Mouse (Mus musculus) midbrain, embryonic 13.5 days (tissue): ENCODE data around the gene Mad1l1. TPM values are rescaled to one million over a fixed set of nuclear protein-coding genes. Genes with fewer than 3 reads are reported as not detected.
A peak's percentile ranks its signal among the peaks of the same experiment; 100 is the strongest.

Source experiments
- ATAC-seq: fragments of 200-750 bp; cut with Nextera tagmentation; 2 replicates; pipeline ENCODE4 v1.8.0; 2017; ENCODE audit warnings: mild to moderate bottlenecking, moderate TSS enrichment, moderate library complexity
- H3K27ac ChIP-seq: fragments of 300-500 bp; sonication (generic); 2 replicates; pipeline ENCODE4 v1.5.1; 2015; ENCODE audit warnings: inconsistent platforms, mild to moderate bottlenecking, moderate library complexity
- H3K27me3 ChIP-seq: fragments of 300-500 bp; sonication (generic); 2 replicates; pipeline ENCODE4 v1.6.1; 2015; ENCODE audit warnings: mild to moderate bottlenecking, inconsistent platforms
- H3K36me3 ChIP-seq: fragments of 300-500 bp; sonication (generic); 2 replicates; pipeline ENCODE4 v1.6.1; 2015; ENCODE audit warnings: mild to moderate bottlenecking, inconsistent platforms
- H3K4me1 ChIP-seq: fragments of 300-500 bp; sonication (generic); replicated peaks from 2 replicates; pipeline ENCODE4 v1.6.1; 2015; ENCODE audit warnings: inconsistent platforms
- H3K4me2 ChIP-seq: fragments of 300-500 bp; sonication (generic); replicated peaks from 2 replicates; pipeline ENCODE4 v1.6.1; 2015; ENCODE audit warnings: moderate library complexity, mild to moderate bottlenecking, inconsistent platforms
- H3K4me3 ChIP-seq: fragments of 300-500 bp; sonication (generic); replicated peaks from 2 replicates; pipeline ENCODE4 v1.5.1; 2015; ENCODE audit warnings: mild to moderate bottlenecking, inconsistent platforms
- H3K9ac ChIP-seq: fragments of 300-500 bp; sonication (generic); replicated peaks from 2 replicates; pipeline ENCODE4 v1.6.1; 2015; ENCODE audit warnings: mild to moderate bottlenecking, inconsistent platforms
- H3K9me3 ChIP-seq: fragments of 300-500 bp; sonication (generic); 2 replicates; pipeline ENCODE4 v1.6.1; 2016; ENCODE audit warnings: mild to moderate bottlenecking, inconsistent platforms
- WGBS: fragments of 180-500 bp; shearing (Covaris S2); methylation state at CpG from one replicate; pipeline ENCODE4 v1.1.7; 2015; 5-methylcytosine and 5-hydroxymethylcytosine counted together
- polyA plus RNA-seq: library from polyadenylated mRNA; unstranded; fragments of >200 nt; fragmentation: Nextera tagmentation; extraction: Ambion mirVana; gene quantifications from 2 replicates; pipeline ENCODE4 v1.2.1, GENCODE M21; 2015

Mad1l1 gene
- polyA plus RNA-seq, 1 experiment from 2014 or later: 39.7 TPM

DNA sequence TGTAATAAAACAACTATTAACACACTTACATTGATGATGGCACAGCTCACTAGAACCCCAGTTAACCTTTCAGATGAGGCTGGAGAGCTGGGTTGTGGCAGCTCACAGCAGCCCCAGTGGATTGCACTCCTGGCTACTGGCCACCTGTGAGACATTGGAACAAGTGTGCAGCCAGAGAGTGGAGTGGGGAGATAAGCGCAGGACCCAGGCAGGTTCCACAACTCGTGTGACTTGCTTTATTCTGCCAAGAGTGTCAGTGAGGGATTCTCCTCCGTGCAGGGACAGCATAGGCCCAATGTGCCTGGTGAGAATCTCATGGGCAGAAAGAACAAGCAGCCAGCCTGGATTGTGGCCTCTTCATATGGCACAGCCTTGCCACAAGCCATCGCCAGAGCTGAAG lies 180.0 kb downstream of the Mad1l1 start:
- Histone ChIP-seq H3K9me3 (no peaks in the 10 kb centered on the region), H3K4me2 (no peak overlapping the region), H3K36me3 (no peaks in the 10 kb centered on the region), H3K9ac (no peak overlapping the region), H3K4me1 (no peaks in the 10 kb centered on the region), H3K27me3 (no peaks in the 10 kb centered on the region), H3K4me3 (no peak overlapping the region), H3K27ac (no peak overlapping the region)
- WGBS: 91% methylated on average over 4 of the region's 4 CpGs
- no peak for ATAC-seq

DNA sequence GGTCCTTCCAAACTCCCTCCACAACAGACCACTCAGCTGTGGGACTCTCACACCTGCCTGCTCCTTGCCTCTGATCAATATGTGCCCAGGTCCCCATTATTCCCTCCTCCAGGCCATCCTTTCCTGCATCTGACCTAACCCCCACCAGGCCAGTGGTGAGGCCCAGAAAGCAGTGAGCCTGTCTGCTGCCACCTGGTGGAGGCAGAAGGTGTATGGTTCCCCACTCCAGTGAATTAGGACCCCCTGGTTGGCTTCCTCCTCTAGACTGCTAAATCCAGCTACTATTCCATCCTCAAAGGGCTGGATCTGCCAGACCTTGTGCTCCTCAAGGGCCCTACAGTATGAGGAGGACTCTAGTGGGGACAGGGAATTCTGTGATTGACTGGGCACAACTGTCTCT lies 181.1 kb downstream of the Mad1l1 start:
- Histone ChIP-seq H3K36me3 (peaks cover 6% of the 10 kb centered on the region; the same call in 1 of the 2 replicates), H3K9me3 (no peaks in the 10 kb centered on the region), H3K27ac (no peak overlapping the region), H3K4me3 (no peak overlapping the region), H3K27me3 (no peaks in the 10 kb centered on the region), H3K4me2 (no peak overlapping the region), H3K4me1 (no peaks in the 10 kb centered on the region), H3K9ac (no peak overlapping the region)
- ATAC-seq: peak; percentile 56; the same call in 1 of the 2 replicates

DNA sequence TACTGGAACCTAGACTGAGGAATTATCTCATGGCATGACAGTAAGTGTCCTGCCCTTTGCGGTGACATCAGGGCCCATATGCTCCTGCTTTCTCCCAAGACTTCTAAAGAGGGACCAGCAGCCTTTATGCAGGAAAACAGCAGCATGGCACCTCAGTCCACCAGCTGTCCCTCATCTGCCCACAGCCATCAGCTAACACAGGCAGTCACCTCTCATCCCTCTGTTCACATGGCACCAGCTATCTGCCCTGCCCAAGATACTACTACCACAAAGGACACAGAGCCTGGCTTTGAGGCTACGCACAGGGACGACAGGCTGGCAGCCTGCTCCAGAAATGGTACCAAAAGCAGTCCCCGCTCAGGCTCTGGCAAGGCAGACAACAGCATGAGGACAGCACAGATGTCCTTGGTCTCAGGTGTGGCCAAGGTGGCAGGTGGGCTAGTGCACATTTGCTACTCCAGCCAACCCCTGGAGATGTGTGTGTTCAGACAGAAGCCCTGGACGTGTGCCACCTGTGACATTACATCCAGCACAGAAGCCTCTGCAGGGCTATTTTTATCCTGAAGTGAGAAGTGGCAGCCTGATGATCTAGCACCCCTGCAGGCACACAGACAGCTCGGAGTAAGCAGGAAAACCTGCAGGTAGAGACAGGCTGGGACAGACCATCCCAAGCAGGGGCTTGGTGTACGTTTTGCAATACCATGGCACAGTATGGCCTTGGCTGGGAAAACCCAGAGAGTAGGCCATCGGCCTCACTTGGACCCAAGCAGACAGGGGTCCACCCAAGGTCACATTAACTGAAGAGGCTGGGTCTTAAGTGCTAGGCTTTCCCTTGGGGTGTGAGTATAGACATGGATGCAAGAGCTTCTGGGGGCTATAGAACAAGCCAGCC lies 185.4 kb downstream of the Mad1l1 start:
- Histone ChIP-seq H3K4me1 (no peaks in the 10 kb centered on the region), H3K36me3 (peaks cover 6% of the 10 kb centered on the region; the same call in 1 of the 2 replicates), H3K4me2 (no peak overlapping the region), H3K4me3 (no peak overlapping the region), H3K27ac (no peak overlapping the region), H3K9ac (no peak overlapping the region), H3K9me3 (no peaks in the 10 kb centered on the region), H3K27me3 (no peaks in the 10 kb centered on the region)
- WGBS: 88% methylated on average over 8 of the region's 8 CpGs
- no peak for ATAC-seq

DNA sequence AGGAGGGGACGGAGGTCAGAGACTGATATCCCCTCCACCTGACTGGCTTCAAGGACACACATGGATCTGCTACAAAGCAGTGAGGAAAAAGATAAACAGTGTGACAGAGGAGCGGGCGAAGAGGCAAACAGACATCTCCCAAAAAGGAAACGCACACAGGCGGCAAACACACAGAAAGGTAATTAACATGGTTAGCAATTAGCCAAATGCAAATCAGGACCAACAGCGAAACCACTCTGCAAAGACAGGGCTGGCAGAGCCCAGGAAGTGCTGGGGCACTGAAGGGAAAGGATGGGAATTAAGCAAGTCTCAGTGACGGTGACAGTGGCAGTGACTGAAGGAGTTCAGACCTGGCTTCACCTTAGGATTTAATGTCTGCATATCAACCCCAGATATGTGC lies 187.3 kb downstream of the Mad1l1 start:
- H3K4me1 ChIP-seq: peaks cover 4% of the 10 kb centered on the region
- no peaks in the 10 kb centered on the region for H3K27me3 ChIP-seq
- H3K36me3 ChIP-seq: peaks cover 6% of the 10 kb centered on the region; the same call in 1 of the 2 replicates
- H3K27ac ChIP-seq: no peak overlapping the region
- no peak overlapping the region for H3K9ac ChIP-seq
- no peaks in the 10 kb centered on the region for H3K9me3 ChIP-seq
- H3K4me2 ChIP-seq: no peak overlapping the region
- H3K4me3 ChIP-seq: no peak overlapping the region
- 84% methylated on average over 7 of the region's 7 CpGs for WGBS
- no peak for ATAC-seq

DNA sequence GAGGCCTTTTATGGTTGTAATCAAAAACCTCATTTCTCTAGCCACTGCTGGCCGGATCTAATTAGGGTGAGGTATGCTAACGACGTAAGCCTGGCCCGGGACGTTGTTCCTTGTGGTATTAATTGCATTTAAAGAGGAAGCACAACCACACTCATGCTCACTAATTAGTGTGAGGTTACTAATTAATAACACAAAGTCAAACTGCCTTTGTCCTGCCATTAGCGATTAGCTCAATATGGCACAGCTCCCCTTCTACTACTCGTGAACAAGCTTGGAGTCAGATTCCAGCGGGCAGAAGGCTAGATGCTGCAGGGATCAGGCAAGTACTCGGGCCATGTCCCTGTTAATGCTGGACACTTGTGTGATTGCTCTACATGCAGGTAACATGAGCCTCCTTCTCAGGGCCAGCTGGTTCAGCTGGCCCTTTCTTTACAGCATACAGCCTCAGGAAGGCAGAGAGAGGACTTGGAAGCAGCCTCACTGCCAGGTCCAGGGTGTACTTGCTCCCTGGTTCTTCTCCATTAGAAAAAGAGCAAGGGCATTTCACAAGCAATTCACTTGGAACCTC lies 192.9 kb downstream of the Mad1l1 start:
- Histone ChIP-seq H3K4me2 (no peak overlapping the region), H3K27ac (peak overlapping the region; percentile 27; the same call in 1 of the 2 replicates), H3K9ac (no peak overlapping the region), H3K4me3 (no peak overlapping the region), H3K4me1 (peaks cover 15% of the 10 kb centered on the region), H3K9me3 (no peaks in the 10 kb centered on the region), H3K36me3 (no peaks in the 10 kb centered on the region), H3K27me3 (no peaks in the 10 kb centered on the region)
- WGBS: 51% methylated on average over 9 of the region's 9 CpGs
- ATAC-seq: no peak

DNA sequence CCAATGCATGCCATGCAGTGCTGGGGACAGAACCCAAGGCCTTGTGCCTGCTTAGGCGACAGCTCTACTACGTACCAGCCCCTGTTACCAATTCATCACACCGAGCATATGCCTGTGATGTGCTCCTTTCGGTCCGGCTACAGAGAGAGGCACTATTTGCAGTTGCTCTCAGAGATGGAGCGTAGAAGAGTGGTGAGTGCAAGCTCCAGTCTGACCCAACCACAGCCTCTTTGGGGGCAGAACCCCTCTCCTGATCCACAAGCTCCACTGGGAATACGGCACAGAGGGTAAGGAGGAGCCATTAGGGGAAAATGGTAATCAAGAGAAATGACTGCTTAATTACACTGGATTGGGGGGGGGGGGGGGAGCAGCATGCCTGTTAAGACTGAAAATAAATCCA lies 193.4 kb downstream of the Mad1l1 start:
- Histone ChIP-seq H3K4me2 (no peak overlapping the region), H3K36me3 (no peaks in the 10 kb centered on the region), H3K27me3 (no peaks in the 10 kb centered on the region), H3K4me3 (no peak overlapping the region), H3K27ac (peak overlapping the region; percentile 11; the same call in 1 of the 2 replicates), H3K9me3 (no peaks in the 10 kb centered on the region), H3K4me1 (peaks cover 20% of the 10 kb centered on the region), H3K9ac (no peak overlapping the region)
- ATAC-seq: no peak
- WGBS: 86% methylated on average over 7 of the region's 7 CpGs

DNA sequence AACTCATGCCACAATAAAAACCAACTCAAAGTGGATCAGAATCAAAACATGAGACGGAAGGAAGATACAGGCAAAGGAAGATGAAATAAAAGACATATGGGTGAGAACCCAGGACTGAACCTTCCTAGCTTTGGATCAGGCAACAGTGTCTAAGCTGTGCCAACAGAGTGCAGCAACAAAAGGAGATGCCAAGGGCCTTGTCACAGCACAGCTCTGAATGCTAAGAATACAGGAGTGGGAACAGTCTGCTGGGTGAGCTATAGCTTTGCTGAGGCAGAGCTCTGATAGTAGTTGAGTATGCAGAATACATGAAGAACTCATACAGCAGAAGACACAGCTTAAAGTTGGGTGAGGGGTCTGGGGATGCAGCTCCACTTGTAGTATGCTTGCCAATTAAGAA lies 196.7 kb downstream of the Mad1l1 start:
- WGBS: 97% methylated on average over 1 of the region's 1 CpGs
- H3K9me3 ChIP-seq: no peaks in the 10 kb centered on the region
- H3K4me2 ChIP-seq: no peak overlapping the region
- no peaks in the 10 kb centered on the region for H3K27me3 ChIP-seq
- H3K27ac ChIP-seq: no peak overlapping the region
- H3K36me3 ChIP-seq: no peaks in the 10 kb centered on the region
- H3K4me1 ChIP-seq: peaks cover 36% of the 10 kb centered on the region
- H3K9ac ChIP-seq: no peak overlapping the region
- ATAC-seq: no peak
- H3K4me3 ChIP-seq: no peak overlapping the region

DNA sequence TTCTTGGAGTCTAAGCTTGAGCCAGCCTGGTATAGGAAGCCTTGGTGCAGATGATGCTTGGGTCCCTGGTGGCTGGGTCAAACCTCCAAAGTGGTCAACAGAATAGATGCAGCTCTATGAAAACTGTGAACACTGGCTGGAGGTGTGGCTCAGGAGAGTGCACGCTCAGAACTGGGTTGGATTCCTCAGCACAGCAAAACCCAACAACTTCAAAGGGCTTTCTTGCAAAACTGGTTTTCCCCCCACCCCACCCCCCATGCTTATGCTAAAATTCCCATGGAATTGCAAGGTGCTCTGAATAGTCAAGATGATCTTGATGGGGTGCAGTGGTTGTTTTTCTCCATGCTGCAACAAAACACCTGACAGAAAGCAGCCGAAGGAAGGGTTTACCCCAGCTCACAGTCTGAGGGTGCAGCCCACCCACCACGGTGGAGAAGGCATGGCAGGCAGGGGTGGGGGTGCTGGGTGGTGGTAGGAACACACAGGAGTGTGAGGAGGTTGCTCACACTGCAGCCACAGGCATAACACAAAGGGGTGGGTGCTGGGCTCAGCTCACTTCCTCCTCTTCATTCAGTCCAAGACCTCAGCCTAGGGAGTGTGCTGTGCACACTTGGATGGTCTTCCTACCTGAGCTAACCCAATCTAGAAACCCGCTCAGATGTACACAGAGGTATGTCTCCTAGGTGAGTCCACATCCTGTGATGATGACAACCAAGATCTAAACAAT lies 197.5 kb downstream of the Mad1l1 start:
- Histone ChIP-seq H3K9me3 (no peaks in the 10 kb centered on the region), H3K27ac (no peak overlapping the region), H3K4me1 (peaks cover 34% of the 10 kb centered on the region), H3K36me3 (no peaks in the 10 kb centered on the region), H3K27me3 (no peaks in the 10 kb centered on the region), H3K9ac (no peak overlapping the region), H3K4me3 (no peak overlapping the region), H3K4me2 (no peak overlapping the region)
- ATAC-seq: no peak
- WGBS: 79% methylated on average over 4 of the region's 4 CpGs

DNA sequence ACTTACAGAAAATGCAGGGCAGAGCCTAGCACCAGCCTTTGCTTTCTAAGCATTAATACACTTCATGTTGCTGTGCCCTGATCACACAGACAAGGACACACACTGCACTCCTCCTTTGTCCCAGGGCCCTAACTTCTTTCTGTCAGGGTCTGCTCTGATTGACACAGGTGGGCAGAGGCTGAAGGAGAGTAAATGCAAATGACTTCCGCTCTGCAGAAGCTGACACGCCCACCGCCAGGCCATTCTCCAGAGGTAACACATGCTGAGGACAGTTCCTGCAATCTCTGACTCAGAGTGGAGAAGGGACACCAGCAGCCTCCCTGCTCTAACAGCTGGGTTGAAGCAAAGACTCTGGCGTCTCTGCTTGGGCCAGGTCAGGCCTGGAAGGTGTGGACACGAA lies 198.2 kb downstream of the Mad1l1 start:
- Histone ChIP-seq H3K4me1 (peaks cover 33% of the 10 kb centered on the region), H3K4me2 (no peak overlapping the region), H3K4me3 (no peak overlapping the region), H3K36me3 (no peaks in the 10 kb centered on the region), H3K27me3 (no peaks in the 10 kb centered on the region), H3K27ac (no peak overlapping the region), H3K9me3 (no peaks in the 10 kb centered on the region), H3K9ac (no peak overlapping the region)
- no peak for ATAC-seq
- WGBS: 45% methylated on average over 5 of the region's 5 CpGs

DNA sequence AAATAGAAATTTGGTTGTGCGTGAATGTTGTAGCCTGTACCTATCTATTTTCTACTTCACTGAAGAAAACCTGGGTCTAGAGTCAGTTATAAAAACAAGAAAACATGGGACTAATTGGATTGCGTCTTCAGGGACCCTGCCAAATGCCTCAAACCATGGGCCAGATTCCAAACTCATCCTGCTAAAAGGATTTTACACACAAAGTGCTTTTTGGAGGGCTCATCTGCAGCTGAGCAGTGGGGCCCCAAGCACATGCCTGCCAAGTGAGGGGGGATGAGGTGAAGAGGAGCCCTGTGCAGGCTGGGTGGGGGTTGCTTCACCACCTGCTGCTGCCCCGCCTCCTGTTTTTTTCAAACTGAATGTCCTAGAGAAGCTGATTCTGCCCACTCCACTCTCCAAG lies 199.4 kb downstream of the Mad1l1 start:
- H3K27ac ChIP-seq: 0 out of 2 replicates have a peak overlapping the region, but pooled peaks have one; percentile 27

DNA sequence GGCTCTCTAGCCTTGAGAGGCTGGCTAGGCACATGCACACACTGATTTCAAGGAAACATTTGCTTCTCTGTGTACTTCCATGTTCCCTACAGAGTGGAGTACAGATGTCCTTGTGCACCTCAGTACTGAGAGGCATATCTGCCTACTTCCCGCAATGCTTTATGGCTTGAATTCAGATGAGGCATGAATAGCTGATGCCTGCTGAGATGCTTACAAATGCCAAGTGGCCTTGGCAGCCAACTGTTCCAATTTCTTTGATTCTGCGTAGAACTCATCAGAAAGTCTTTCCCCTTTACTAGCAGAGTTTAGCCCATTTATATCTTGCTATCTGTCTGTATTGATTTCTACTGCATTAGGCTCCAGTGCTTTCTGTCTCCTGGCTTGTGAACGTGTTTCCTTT lies 202.4 kb downstream of the Mad1l1 start:
- WGBS: 75% methylated on average over 3 of the region's 3 CpGs
- Histone ChIP-seq H3K27ac (no peak overlapping the region), H3K36me3 (no peaks in the 10 kb centered on the region), H3K9me3 (no peaks in the 10 kb centered on the region), H3K4me3 (no peak overlapping the region), H3K27me3 (no peaks in the 10 kb centered on the region), H3K4me1 (peaks cover 52% of the 10 kb centered on the region), H3K9ac (no peak overlapping the region), H3K4me2 (no peak overlapping the region)
- no peak for ATAC-seq

More for the DNA sequence above, 199.4 kb downstream of the Mad1l1 start:
- peak; percentile 69 for ATAC-seq
- H3K4me2 ChIP-seq: no peak overlapping the region
- no peak overlapping the region for H3K9ac ChIP-seq
- no peaks in the 10 kb centered on the region for H3K27me3 ChIP-seq
- peaks cover 30% of the 10 kb centered on the region for H3K4me1 ChIP-seq
- H3K9me3 ChIP-seq: no peaks in the 10 kb centered on the region
- WGBS: 74% methylated on average over 3 of the region's 3 CpGs
- no peaks in the 10 kb centered on the region for H3K36me3 ChIP-seq
- no peak overlapping the region for H3K4me3 ChIP-seq

DNA sequence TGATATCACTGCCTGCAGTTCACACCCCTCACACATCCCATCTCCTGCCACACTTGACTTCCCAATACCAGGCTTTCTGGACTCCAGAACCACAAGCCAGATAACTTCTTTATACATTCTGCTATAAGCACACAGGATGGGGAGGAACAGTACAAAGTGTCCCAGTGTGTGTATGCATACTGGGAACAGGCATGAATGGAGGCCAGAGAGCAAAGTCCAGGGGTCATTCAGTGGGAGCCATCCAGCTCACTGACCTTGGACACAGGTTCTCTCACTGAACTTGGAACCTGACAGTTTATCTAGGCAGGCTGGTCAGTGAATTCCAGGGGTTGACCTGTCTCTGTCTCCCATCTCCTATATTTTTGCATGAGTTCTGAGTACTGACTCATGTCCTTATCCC lies 203.4 kb downstream of the Mad1l1 start:
- Histone ChIP-seq H3K9me3 (no peaks in the 10 kb centered on the region), H3K9ac (no peak overlapping the region), H3K4me1 (peaks cover 47% of the 10 kb centered on the region), H3K4me2 (no peak overlapping the region), H3K27ac (no peak overlapping the region), H3K4me3 (no peak overlapping the region), H3K27me3 (no peaks in the 10 kb centered on the region), H3K36me3 (no peaks in the 10 kb centered on the region)
- ATAC-seq: no peak
